Mouse (Mus musculus): Measurements from ENCODE around the gene Itgb8.

Gene Itgb8

DNA sequence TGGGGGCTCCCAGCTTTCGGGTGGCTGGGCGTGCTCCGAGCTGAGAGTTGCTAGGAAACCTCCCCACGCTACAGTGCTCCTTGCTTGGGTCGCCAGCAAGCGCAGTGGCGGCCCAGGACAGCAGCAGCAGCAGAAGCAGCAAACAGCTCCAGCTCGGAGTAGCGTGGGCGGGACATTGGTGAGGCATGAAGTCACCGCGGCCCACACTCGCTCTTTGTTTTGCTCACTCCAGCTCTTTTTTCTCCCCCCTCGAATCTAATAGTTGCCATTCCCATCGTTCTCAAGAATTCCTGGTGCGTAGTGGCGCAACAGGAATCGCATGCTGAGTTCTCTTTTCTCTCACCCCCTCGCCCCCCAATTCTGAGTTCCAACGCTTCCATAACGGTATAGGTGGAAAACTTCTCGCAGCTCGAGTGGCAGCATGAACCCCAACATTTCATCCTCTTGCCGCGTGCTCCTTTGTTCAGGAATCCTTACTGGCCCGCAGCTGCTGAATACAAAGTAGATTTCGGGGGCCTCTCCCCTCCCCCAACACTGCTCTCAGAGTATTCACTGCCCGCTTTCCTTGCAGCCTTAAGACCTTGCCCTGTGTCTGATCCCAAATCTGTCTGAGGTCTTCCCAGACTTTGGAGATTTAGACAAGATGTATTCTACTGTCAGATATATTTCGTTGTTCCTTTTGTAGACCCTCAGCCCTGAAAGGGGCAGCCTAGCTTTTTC, at the start of gene Itgb8:
Gene Itgb8, minus strand, starts transcription at position 107 of the 720 bp plus-strand sequence.
- no peak for TF ChIP-seq GATA4 (IDR thresholded peaks at IDR 0.05; ENCODE audit: insufficient replicate concordance, low read length)

- TF ChIP-seq GATA4 (IDR thresholded peaks at IDR 0.05; ENCODE audit: insufficient replicate concordance, low read length) = no peak
Observed at GRCm38 (mm10) chr12:119276282-119276681, 37.7 kb upstream of the Itgb8 start.

DNA sequence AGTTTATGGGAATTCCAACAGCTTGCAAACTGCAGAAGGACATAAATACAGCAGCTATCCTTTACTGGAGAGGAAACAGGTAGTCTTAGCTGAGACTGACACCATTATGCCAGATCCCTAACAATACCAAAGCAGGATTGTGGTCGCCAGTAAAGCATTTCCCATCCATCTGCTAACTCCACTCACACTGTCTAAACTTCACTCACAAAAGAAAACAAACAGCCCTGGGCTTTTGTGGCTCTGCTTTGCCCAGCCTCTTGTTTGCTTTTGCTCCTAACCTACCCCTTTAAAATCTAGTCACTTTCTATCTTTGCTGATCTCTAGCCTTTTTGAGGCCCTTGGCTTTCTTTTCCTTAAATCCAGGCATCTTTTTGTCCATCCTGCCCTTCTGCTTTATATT, 35.0 kb upstream of the Itgb8 start:
- no peak for TF ChIP-seq GATA4 (IDR thresholded peaks at IDR 0.05; ENCODE audit: insufficient replicate concordance, low read length)

GRCm38 (mm10) chr12:119271964-119272363, 33.4 kb upstream of the Itgb8 start:
- TF ChIP-seq GATA4 (IDR thresholded peaks at IDR 0.05; ENCODE audit: insufficient replicate concordance, low read length) = no peak

- TF ChIP-seq GATA4 (IDR thresholded peaks at IDR 0.05; ENCODE audit: insufficient replicate concordance, low read length) = no peak
Observed at GRCm38 (mm10) chr12:119270036-119270435, 31.4 kb upstream of the Itgb8 start.

- no peak for TF ChIP-seq GATA4 (IDR thresholded peaks at IDR 0.05; ENCODE audit: insufficient replicate concordance, low read length)
Observed at GRCm38 (mm10) chr12:119268723-119269122, 30.1 kb upstream of the Itgb8 start.

GRCm38 (mm10) chr12:119264506-119264905, 25.9 kb upstream of the Itgb8 start:
- TF ChIP-seq GATA4 (IDR thresholded peaks at IDR 0.05; ENCODE audit: insufficient replicate concordance, low read length) = no peak

GRCm38 (mm10) chr12:119248581-119248980, 10.0 kb upstream of the Itgb8 start:
- TF ChIP-seq GATA4 (IDR thresholded peaks at IDR 0.05; ENCODE audit: insufficient replicate concordance, low read length) = no peak

GRCm38 (mm10) chr12:119241071-119241470, 2.5 kb upstream of the Itgb8 start:
- TF ChIP-seq GATA4 (IDR thresholded peaks at IDR 0.05; ENCODE audit: insufficient replicate concordance, low read length) = no peak

DNA sequence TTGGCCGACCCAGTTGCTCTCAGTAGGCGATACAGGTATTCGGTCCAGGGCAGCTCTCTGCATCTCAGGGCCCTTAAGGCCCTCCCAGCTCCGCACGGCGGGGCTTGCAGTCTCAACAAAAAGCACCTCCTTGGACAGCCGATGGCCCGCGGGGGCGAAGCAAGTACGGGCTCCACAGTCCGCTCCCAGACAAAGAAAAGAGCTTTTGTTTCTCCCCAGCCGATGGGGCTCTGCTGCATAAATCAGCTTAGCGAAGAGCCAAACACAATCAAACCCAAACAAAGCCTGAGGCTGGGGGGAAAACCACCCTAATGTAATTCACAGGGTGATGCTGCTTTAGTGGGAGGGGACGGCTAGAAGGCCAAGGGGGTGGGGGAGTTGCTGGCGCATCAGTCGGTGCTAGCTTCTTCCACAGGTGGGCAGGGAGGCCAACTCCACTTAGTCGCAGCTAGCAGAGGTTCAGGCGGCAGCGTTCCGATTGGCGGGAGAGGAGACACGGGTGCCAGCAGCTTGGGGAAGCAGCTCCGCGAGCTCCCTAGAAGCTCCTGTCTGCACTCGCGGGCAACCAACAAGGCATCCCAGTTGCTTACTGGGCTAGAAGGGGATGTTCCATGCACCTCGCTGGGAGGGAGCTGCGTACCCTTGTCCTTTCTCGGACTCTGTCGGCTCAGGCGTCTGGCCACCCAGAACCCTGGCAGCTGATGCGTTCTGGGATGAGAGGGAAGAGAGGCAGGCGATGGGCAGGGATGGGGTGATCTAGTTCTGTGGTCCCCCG, 494 bp downstream of the Itgb8 start:
- TF ChIP-seq GATA4 (IDR thresholded peaks at IDR 0.05; ENCODE audit: insufficient replicate concordance, low read length) = no peak

GRCm38 (mm10) chr12:119237241-119237920, 1.2 kb downstream of the Itgb8 start:
- TF ChIP-seq GATA4 (IDR thresholded peaks at IDR 0.05; ENCODE audit: insufficient replicate concordance, low read length) = no peak

DNA sequence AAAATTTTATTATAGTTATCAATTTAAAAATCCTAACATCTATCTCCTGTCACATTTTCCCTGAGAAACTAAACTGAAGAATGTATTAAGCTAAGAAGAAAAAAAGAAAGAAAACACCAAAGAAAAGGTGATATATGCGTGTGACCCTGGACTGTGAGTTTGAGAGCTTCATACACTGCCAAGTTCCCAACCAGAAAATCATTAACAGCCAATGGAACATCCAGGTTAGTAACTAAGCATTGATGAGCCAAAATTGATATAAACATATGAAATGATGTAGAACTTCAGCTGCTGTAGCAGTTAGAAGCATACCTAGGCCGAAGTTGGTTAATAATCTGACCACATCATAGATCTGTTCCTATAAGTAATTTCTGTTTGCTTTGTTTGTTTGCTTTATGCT, 6.8 kb downstream of the Itgb8 start:
- TF ChIP-seq GATA4 (IDR thresholded peaks at IDR 0.05; ENCODE audit: insufficient replicate concordance, low read length) = no peak

DNA sequence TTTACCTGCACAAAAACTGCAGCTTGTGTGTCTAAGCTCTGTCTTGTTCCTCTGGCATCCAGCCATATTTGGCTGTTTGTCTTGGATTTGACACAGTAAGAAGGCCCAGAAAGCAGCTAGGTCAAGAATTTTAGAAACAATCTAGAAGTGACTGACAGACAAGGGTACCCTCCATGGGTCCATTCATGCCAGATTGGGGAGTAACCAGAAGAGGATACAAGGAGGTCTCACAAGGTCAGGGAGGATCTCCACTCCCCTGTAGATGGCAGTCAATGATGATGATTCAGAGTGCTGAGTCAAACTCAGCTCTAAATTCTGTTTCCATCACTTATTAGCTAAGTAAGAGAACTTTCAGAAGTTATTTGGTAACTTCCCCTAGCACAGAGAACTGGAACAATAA, 8.2 kb downstream of the Itgb8 start:
- no peak for TF ChIP-seq GATA4 (IDR thresholded peaks at IDR 0.05; ENCODE audit: insufficient replicate concordance, low read length)

GRCm38 (mm10) chr12:119229601-119230000, 9.0 kb downstream of the Itgb8 start:
- no peak for TF ChIP-seq GATA4 (IDR thresholded peaks at IDR 0.05; ENCODE audit: insufficient replicate concordance, low read length)

DNA sequence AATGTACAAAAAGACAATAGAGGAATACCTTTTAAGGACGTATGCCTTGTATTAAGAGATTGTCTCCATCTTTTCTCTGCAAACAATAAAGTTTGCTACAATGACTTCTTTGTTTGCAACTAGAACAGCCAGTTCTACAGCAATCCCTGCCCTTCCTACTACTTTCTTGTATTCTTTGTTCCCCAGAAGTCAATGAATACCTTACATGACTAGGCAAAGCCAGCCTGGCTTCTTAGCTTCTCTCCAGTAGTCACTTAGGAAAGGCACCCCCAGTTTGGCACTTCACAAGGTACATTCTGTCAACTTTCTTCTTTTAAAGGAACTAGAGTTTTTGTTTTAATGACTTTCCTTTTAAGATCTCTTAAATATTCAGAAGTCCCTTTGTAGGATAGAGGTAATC, 10.7 kb downstream of the Itgb8 start:
- TF ChIP-seq GATA4 (IDR thresholded peaks at IDR 0.05; ENCODE audit: insufficient replicate concordance, low read length) = no peak

GRCm38 (mm10) chr12:119224699-119225098, 13.9 kb downstream of the Itgb8 start:
- TF ChIP-seq GATA4 (IDR thresholded peaks at IDR 0.05; ENCODE audit: insufficient replicate concordance, low read length) = no peak

All from liver, adult (tissue).